Mouse (Mus musculus) cerebellum, postnatal 14 days (tissue): Measurements from ENCODE around the gene Olfr322.
"Not testable (repeated sequence)": the region's sequence is repeated elsewhere in the genome, so short reads cannot be mapped to it uniquely, and the experiment has no call there.

Experiments
- DNase-seq, 2 experiments: peaks; one replicate each; pipeline ENCODE4 v3.0.0; 2021; ENCODE audit warnings: mixed read lengths in 2 of 2

Gene Olfr322

DNA sequence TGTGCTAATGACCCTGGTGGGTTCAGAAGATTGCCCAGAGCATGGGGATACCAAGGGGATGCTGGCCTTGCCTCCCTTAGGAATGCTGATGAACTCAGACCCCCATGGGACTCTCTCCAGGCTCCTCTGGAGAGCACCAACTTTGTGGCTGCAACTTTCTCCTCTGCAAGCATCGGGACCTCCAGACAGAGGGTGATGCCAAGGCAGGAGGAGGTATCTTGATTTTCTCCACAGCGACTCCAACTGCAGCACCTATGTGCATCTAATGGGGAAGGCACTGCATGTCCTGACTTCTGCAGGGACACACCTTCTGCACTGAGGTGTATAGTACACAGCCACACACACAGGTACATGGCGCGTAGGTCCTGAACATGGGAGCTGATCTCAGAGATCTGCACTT is at the start of gene Olfr322:
Gene Olfr322, plus strand, starts transcription at position 187 of the 400 bp plus-strand sequence.
- DNase-seq = no peak

DNA sequence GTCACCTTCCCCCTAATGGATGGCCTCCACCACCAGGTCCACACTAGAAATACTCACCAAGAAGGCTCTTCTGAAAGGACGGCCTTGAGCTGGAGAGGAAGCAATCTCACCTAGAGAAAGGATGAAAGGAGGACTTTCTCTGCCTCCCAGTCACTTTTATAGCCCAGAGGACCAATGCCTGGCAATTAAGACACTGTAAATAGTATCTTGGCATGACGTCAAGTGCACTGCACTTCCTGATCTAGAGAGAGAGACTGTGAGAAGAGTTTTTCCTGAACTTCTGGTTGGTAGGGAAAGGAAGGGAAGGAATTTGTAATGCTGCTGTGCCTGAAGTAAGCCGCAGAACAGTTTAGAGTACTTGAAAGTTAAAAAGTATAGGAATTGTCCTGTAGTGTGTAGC is 45.2 kb upstream of the Olfr322 start:
- DNase-seq = no peak

DNA sequence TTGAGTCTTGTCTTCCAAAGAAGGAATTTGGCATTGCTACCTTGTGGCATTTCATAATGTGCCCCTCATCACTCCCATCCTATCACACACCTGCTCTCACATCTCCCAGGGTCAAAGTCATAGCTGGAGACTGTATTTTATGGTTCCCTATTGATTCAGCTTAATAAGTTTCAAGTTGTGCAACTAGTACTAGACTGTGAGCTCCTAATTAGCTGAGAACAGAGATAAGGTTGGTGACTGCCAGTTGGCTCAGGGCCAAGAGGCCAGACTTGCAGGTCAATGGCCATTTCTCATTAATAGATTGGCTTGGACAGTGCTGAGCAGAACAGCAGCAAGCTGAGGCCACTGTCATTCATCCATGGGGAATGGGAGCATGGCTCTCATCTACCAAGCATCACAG is 44.1 kb upstream of the Olfr322 start:
- DNase-seq = peak; percentile 27 to 44

DNA sequence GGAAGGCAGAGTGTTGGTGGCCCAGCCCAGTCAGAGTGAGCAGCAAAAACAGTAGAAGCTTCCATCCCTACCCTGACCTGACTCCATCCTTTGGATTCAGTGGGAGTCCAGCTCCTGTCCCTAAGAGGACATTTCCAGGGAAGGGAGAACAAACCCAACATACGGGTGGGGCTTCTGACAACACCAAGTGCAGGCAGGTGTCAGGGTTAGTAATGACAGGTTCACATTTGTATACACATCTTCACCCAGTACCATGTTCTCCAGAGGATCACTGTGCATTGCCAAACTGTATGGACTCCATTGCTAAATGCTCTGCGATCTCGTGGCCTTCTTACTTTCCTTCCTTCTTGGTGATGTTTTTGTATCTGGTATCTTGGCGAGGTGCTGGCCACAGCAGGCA is 42.6 kb upstream of the Olfr322 start, which contains the start of gene 2210407C18Rik:
Gene 2210407C18Rik, minus strand, starts transcription at position 101 of the 400 bp plus-strand sequence.
- no peak for DNase-seq

DNA sequence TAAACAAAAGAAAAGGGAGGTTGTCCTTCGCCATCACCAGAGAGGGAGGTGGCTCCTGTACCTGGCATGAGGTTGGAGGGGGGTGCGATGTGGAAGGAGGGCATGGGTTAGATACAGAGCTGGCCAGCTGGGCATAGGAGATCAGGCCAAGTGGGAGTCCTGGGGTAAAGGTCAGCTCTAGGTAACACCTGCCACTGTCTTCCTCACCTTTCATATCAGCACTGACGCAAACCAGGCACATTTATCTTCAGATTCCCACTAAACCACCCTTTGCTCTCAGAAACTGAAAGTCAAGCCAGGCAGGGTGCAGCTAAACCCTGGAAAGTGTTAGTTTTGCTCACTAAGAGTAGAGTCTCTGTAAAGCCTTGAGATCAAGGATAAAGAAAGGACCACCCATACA is 40.2 kb upstream of the Olfr322 start:
- no peak for DNase-seq

DNA sequence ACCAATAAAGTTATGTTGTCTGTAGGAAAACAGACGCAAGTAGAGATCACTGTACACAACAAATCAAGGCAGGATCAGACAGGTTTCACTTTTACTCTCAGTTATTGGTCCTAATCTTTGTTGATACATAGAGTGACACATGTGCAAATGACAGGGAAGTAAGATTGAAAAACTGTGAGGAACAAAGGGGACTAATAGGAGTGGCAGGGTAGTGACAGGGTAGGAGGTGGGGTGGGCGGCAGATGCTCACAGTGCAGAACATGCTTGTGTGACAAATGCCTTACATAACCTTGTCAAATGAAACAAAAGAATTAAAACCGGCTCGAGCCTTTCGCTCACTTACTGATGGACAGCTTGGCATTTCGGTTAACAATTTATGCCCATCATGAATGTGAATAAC is 39.8 kb upstream of the Olfr322 start:
- DNase-seq = no peak

DNA sequence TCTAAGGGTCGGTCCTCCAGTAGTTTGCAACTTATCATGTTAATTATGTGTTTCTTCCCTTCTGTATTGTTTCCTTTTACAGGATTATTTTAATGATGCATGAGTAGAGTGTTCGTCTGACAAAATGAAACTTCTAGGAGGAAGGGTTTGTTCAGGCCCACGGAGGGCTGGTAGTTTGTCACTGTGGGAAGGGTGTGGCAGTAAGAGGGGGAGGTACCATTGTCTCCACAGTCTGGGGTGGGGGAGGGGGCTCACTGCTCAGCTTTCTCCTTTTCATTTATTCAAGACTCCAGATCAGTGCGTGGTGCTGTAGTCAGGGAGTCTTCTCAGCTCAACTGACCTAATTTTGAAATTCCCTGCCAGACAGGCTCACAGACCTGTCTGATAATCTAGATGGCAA is 32.4 kb upstream of the Olfr322 start:
- DNase-seq = no peak

DNA sequence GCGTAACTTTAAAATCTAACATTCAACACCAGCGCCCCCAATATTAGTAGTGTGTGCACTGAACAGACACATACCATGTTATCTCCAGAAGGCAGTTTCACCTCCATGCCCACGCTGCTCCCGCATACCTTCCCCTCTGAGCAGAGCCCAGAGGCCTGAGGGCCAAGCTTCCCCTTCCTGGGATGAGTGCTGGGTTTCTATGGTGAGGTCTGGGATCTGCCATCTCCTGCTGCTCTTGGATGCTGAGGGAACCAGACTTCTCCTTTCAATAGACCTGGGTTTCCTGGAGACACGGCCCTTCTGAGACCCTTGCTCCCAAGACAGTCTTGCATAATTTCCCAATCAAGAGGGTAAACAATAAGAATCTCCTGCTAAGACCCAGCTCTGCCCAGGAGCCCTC is 28.2 kb upstream of the Olfr322 start, which contains the start of gene Olfr323:
Gene Olfr323, minus strand, starts transcription at position 101 of the 400 bp plus-strand sequence.
- no peak for DNase-seq

DNA sequence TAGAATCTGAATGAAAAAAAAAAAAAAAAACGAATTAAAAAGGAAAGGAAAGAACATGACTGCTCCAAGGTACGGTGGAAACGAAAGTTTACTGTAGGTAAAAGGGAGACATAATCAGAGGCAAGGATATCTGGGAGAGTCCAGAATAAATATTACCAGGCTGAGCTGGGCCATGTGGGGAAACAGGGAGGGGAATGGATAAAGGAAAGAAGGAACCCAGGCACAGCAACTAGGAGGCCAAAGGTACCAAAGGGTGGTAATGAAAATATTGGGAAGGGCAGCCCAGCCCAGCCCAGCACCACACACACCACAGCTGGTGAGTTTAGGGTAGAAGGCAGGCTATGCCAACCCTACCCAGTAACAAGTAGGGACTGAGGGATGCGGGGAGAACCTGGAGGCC is 23.7 kb upstream of the Olfr322 start:
- DNase-seq = no peak

DNA sequence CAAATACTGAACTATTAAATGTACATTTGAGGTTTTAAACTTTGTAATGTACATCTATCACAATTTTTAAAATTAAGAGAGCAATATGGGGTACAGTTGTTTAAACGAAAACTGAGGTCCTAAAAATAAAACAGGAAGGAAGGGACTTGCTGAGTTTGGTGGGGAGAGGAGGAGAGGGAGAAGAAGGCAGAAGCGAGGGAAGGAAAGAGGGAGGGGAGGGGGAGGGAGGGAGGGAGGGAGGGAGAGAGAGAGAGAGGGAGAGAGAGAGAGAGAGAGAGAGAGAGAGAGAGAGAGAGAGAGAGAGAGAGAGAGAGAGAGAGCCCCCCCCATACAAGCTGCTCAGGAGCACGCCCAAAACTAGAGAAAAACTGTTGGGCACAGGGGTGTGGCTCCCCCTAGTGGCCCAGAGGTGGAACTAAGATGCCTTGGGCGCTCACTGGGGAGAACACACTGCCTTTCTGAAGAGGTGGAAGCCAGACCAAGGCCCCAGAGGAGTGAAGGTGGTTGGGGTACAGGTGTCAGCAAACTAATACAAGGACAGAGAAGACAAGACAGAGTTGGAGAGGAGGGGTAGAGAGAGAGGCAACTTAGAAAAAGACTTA is 22.1 kb upstream of the Olfr322 start:
- DNase-seq = peak; percentile 49 to 54

DNA sequence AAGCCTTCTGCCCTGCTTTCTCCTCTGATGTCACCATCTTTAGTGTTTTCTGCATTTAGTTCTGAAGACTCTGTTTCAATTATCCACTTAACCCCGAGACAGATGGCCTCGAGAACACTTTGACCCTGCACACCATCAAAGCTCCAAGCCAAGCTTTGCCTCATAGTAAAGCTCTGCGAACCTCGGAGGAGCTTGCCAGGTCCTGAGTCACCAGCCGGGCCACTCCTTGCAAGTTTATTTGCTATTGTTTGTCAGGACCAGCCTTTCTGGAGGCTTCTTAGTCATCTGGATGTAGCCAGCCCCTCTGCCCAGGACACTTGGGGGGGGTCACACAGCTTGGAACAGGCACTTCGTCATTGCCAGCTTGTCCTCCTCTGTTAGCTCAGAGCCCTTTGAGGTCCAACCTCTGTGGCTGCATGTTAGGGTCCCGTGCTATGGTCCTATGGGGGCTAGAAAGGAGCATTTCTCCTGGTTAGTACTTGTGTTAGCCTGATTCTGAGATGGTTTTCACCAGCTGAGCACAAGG is 20.3 kb upstream of the Olfr322 start:
- no peak for DNase-seq

DNA sequence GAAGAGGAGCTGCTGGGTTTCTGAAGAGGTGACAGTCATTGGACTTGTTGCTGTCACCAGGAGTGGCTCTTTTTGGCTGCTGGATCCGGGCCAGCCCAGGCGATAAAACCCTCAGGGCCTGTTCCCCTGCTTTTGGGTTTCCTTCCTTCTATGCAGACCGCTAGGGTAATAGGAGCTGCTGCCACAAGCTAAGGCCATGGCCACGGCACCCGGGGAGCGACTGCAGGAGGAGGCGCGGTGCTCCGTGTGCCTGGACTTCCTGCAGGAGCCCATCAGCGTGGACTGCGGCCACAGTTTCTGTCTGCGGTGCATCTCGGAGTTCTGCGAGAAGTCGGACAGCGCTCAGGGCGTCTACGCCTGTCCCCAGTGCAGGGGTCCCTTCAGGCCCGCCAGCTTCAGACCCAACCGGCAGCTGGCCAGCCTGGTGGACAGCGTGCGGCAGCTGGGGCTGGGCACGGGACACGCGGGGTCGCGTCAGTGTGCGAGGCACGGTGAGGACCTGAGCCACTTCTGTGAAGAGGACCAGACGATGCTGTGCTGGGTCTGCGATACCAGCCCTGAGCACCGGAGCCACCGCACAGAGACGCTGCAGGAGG is 18.2 kb upstream of the Olfr322 start, which contains the start of gene Trim58:
Gene Trim58, plus strand, starts transcription at position 194 of the 596 bp plus-strand sequence.
- peak; percentile 18 to 38 for DNase-seq

DNA sequence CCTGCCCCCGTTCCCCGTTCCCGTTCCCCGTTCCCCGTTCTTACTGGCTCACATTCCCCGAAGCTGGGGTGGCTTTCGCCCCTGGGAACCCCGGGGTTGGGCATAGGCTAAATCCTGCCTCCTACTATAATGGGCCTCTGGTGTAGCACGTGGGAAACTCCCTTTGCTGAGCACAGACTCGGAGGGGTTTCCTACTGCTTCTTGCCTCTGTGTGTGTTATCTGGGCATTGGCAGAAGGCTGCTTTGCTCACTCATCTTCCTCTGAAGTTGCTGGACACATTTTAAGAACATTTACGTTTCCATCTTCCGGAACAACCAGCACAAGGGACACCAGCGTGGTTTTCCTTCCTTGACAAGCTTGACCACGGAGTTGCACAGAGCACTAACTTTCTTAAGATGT is 17.5 kb upstream of the Olfr322 start:
- no peak for DNase-seq

DNA sequence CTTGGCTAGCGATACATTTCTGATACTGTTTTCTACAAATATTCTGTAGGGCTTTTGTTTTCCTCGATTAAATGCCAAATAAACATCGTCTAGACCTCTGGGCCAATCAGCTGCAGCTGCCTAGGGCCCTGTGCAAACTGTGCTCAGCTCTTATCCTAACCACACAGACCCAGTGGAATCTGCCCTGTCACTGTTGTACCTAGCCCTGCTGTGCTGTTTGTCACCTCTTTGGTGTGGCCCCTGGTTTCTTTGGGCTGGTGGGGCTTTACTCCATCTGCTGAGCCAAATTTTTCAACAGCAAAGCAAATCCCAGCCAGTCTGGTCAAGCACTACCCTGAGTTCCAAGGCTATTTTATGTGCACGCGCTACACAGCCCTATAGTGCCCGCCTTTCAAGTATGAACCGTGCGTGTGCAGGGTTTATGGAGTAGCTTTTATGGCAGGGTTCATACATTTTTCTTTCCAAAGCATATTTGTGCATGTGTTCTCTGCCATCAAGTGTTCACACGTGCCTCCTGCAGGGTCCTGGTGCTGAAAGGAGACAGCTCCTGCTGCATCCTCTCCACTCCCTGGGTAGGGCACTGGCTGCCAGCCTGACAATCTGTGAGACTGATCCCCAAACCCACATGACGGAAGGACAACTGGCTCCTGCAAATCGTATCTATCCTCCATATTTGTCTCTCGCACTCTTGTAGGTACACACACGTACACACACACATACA is 16.8 kb upstream of the Olfr322 start:
- DNase-seq = no peak

DNA sequence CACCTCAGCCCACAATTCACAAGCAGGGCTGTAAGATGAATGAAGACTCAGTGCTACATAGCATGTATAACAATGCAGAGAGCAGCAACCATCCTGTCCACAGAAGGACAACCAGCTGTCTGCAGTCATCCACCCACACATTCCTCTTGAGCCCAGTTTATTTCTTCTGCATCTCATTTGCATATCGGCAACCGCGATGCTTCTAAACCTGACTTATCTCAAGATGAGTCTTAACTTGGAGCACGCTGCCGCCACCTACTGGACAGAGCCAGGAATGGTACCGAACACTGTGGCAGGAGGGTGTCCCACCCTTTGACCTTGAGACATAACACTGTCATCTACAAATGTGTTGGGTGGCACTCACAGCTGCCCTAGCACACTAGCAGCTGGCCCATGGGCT is 15.2 kb upstream of the Olfr322 start:
- peak; percentile 10 to 42 for DNase-seq

DNA sequence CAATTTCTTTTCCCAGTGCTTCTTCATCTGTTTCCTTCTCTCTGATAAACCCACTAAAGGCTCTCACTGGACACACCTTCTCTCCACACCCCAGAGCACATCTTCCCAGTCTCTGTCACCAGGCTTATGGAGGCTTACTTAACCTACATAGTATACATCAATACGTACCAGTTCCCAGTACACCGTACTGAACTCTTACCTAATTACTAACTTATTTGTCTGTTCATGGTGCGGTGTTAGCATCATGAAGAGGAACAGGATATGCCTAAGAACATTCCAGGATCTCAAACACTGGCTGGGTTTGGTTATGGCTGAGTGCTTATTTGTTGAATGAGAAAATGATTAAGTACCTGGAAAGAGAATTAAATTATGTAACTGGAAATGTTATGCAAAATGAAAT is 3.4 kb upstream of the Olfr322 start:
- no peak for DNase-seq

DNA sequence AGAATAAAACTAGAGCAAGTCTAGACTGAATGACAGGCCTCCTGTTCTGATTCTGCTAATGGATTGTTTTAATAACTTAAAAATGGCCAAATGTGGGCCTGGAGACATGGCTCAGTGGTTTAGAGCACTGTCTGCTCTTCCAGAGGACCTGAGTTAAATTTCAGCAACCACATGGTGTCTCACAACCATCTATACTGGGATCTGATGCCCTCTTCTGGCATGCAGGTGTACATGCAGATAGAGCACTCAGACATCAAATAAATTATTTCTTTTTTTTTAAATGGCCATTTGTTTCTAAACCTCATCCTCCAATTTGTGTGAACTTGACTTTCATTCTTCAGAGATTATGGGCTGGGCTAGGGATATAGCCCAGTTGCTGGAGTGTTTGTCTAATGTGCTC is 10.7 kb downstream of the Olfr322 start:
- no peak for DNase-seq

DNA sequence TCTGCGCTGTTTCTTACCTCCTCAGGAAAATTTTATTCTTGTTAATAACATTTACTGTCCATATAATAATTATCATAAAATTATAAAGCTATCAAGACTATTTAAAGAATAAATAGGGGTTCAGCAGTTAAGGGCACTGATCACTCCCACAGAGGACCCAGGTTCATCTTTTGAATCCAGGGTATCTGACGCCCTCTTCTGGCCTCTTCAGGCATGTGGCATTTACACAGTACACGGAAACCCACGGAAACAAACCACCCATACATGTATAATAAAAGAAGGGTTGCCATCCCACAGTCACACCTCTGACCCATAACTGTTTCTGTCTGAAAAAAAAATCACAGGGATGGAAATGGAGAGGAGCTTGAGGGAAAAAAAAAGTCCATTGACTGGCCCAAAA is 13.2 kb downstream of the Olfr322 start:
- no peak for DNase-seq

DNA sequence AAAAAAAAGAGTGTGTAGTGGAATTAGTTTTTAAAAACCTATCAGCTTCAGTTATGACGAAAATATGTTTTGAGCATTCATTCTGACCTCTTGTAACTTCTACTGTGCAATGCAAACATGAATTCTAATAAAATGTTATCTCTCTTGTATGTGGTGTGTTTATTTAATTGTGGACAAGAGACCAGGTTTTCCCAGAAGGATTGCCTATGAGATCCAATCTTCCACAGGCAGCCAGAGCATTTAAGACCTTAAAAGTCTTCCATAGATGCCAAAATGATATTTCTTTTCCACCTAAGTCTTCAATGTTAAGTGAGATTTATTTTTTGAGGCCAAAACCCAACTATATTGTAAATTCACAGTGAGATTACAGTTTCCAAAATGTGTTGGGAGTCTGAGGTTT is 22.2 kb downstream of the Olfr322 start, which contains the start of gene Olfr320:
Gene Olfr320, plus strand, starts transcription at position 301 of the 400 bp plus-strand sequence.
- DNase-seq = no peak

DNA sequence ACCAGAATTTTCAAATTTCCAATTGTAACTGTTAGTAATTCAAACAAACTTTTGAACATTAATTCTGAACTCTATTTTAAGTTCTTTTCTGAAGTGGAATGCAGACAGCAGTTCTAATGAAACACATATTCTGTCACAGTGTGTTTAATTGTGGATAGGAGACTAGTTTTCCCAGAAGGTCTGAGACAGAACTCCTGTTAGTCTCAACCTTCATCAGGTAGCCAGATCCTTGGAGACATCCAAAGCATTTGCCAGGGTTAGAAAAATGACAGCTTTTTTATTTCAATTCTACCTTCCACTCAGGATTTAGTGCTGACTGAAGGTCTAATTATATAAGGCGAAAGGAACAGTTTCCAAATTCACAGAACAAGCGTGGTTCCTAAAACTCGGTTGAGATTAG is 40.3 kb downstream of the Olfr322 start, which contains the start of gene Olfr319:
Gene Olfr319, plus strand, starts transcription at position 301 of the 400 bp plus-strand sequence.
- no peak for DNase-seq

DNA sequence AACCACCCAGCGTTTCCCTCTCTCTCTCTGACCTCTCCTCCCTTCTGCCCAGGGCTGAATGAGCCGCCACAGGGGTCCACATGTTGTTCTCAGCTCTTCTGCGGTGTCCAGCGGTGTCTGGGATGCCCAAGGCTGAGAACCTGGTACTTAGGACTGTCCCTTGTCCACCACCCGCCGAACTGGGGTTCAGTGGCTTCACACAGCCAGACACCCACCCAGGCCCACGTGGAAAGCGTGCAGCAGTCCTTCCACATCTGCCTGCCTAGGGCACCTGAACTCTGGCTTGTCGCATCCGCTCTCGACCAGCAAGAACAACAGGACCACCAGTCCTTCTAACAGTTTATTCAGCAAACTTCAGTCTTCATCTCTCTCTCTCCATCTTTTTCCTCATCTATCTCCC is 50.5 kb downstream of the Olfr322 start:
- DNase-seq = no peak

DNA sequence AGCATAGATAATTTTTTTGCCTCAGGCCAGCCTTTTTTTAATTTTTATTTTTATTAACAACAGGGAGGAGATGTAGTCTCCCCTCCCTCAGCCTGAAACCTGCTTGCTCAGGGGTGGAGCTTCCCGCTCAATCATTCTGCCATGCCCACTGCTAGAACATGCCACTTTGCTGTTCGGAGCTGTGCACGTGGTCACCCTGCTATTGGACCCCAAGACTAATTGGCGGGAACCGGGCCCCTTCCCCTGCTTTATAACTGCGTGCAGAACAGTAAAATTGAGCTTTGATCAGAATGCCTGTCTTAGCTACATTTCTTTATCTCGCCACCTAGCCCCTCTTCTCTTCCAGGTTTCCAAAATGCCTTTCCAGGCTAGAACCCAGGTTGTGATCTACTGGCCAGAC is 59.1 kb downstream of the Olfr322 start:
- DNase-seq = not testable (repeated sequence)
